Mouse (Mus musculus) megakaryocyte, embryonic 14.5 days (primary cell): ENCODE results near the gene Fam83d. TPM values are rescaled to one million over a fixed set of nuclear protein-coding genes. Genes with fewer than 3 reads are reported as not detected.

Experiments
- H3K27me3 ChIP-seq: replicated peaks from 2 replicates; pipeline ENCODE3; 2012; ENCODE audit warnings: inconsistent platforms
- H3K36me3 ChIP-seq: replicated peaks from 2 replicates; pipeline ENCODE3; 2012; ENCODE audit warnings: low read length, inconsistent platforms, mixed read lengths
- H3K4me1 ChIP-seq: 2 replicates; pipeline ENCODE4 v1.6.1; 2012; ENCODE audit warnings: inconsistent platforms
- H3K4me3 ChIP-seq: replicated peaks from 2 replicates; pipeline ENCODE3; 2012; ENCODE audit warnings: moderate library complexity, mild to moderate bottlenecking, inconsistent platforms
- H3K9me3 ChIP-seq: 2 replicates; pipeline ENCODE4 v1.6.1; 2012; ENCODE audit warnings: inconsistent platforms
- FLI1 ChIP-seq: IDR thresholded peaks from 2 replicates; pipeline ENCODE4 v1.6.1; 2012; ENCODE audit warnings: low read length, inconsistent platforms, mixed read lengths
- GATA1 ChIP-seq: IDR thresholded peaks from 3 replicates; pipeline ENCODE4 v1.6.1; 2012; ENCODE audit warnings: mixed read lengths, low read length, inconsistent platforms, borderline replicate concordance
- polyA plus RNA-seq: library from polyadenylated mRNA; stranded (reverse); fragments of >175 nt; gene quantifications from 2 replicates; pipeline ENCODE4 v1.2.3, GENCODE M21; 2012; ENCODE audit warnings: low replicate concordance; ENCODE audit not compliant: insufficient read depth

The Fam83d gene
- polyA plus RNA-seq: 2.7 and 2.8 TPM in 2 replicates

DNA sequence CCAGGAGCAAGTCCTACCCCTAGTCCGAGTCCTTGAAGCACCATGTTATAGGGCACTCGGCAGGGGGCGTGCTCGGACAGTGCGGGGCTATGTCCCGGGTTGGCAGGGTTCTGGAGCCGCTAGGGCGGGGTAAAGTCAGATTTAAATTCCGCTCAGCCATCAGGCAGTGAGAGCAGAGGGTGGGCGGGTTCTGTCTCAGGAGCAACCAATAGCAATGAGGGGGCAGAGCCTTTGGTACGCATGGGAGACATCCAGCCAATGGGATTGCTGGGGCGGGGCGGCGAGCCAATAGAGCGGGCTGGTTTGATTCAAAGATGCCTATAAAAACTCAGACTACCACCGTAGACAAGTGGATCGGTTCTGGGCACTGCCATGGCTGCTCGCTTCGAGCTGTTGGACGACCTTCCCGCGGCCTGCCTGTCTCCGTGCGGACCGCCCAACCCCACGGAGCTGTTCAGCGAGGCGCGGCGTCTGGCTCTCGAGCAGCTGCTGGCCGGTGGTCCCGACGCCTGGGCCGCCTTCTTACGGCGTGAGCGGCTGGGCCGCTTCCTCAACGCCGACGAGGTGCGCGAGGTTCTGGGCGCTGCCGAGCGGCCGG lies at the start of gene Fam83d:
Gene Fam83d, plus strand, starts transcription at position 352 of the 598 bp plus-strand sequence.
- H3K4me1 ChIP-seq: peaks cover 49% of the 10 kb centered on the region
- H3K4me3 ChIP-seq: peak within 1 kb of the TSS; percentile 94
- H3K36me3 ChIP-seq: peaks cover 15% of the 10 kb centered on the region
- no peaks in the 10 kb centered on the region for H3K9me3 ChIP-seq
- H3K27me3 ChIP-seq: peaks cover 15% of the 10 kb centered on the region
- TF ChIP-seq GATA1 (no peak), FLI1 (no peak)

DNA sequence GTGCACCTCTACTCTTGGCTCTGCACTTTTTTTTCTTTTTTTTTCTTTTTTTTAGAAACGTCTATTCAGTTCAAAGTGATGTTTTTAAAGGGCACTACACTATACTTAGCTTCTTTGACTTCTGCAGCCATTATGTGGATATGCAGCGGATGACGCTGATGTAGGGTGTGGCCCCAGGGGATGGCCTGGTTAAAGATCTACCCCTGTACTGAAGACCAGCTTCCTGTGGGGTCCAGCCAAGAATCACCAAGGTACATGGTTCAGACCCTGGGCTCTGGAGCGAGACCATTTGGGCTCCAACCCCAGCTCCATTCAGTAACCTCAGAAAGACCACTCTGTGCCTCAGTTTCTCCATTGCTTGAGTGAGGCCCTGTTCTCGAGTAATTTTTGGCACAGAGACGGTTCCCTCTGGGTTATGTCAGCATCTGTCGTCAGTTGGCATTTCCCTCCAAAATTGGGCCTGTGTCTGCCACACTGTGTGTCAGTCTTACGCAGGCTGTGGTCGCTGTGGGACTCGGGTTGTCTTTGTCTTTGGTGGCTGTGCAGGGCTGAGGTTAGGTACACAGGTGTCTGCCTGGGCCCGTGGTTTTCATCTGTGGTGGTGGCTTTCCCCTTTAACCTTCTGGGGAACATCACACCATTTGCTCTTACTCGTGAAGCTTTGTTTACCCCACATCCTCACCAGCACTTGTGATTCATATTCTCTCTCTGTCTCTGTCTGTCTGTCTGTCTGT lies 48.9 kb upstream of the Fam83d start:
- H3K9me3 ChIP-seq: no peaks in the 10 kb centered on the region
- peaks cover 83% of the 10 kb centered on the region for H3K27me3 ChIP-seq
- H3K36me3 ChIP-seq: no peaks in the 10 kb centered on the region
- peaks cover 83% of the 10 kb centered on the region for H3K4me1 ChIP-seq
- TF ChIP-seq GATA1: no peak
- TF ChIP-seq FLI1: no peak
- H3K4me3 ChIP-seq: no peak overlapping the region

DNA sequence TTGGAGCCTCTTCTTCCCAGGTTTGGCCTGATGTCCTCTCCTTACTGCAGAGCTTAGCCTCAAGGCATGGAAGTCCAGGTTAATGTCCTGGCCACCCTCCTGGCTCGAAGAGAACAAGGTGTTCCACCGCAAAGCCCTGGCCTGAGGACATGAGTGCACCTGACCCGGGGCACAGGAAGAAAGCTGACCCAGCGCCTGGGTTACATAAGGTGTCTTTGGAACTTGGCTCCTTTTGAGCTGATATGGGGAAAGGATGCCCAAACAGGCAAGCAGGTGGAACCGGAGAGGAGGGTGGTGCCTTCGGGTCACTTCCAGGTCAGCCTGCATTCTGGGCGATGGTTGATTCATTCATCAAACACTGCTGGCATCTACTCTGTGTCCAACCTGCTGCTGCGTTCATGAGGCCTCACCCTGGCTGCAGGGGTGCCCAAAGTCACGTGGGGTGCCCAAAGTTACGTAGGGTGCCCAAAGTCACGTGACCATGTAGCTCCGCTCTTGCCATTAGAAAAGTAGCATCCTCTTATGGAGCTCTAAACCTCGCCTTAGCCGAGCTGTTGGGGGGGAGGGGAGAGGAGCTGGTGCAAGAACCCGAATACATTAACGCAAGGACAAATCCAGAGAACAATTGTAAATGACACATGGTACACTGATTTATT lies 47.0 kb upstream of the Fam83d start:
- Histone ChIP-seq H3K27me3 (peaks cover 72% of the 10 kb centered on the region), H3K36me3 (no peaks in the 10 kb centered on the region), H3K4me1 (peaks cover 73% of the 10 kb centered on the region), H3K9me3 (no peaks in the 10 kb centered on the region), H3K4me3 (no peak overlapping the region)
- no peak for TF ChIP-seq FLI1
- TF ChIP-seq GATA1: no peak

DNA sequence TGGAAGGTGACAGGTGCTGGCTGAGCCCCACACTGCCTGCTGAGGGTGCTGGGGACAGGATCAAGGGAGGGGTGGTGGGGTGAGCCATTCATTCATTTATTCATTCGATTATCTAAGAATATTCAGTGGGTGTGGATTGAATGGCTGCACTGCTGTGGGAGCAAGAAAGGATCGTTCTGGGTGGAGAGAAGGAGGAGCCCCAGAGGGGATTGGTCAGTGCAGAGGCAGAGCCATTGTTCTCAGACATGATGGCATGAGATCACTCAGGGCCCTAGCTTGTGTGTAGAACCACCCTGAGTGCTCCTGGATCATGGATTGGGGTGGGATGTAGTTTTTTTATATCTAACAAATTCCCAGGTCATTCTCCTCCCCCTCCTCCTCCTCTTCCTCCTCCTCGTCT lies 46.4 kb upstream of the Fam83d start:
- H3K4me1 ChIP-seq: peaks cover 66% of the 10 kb centered on the region
- H3K4me3 ChIP-seq: no peak overlapping the region
- no peaks in the 10 kb centered on the region for H3K36me3 ChIP-seq
- H3K9me3 ChIP-seq: no peaks in the 10 kb centered on the region
- TF ChIP-seq GATA1 (no peak), FLI1 (no peak)
- H3K27me3 ChIP-seq: peaks cover 69% of the 10 kb centered on the region

DNA sequence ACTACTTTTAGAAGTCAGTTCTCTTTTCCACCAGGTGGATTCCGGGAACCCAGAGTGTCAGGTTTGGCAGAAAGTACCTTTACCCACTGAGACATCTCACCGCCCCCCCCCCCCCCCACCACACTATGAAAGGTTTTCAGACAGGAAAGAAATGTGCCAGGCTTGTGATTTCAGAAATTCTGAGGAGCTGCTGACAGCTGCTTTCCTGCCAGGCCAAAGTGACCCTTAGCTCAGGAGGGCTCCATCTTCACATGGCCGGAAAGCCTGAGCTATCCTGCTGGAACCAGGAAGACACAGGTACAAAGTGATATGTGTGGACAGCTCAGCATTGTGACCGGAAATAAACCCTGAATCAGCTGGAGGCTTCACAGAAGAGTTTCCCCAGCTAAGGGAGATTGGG lies 45.8 kb upstream of the Fam83d start:
- no peak overlapping the region for H3K4me3 ChIP-seq
- TF ChIP-seq GATA1: no peak
- TF ChIP-seq FLI1: no peak
- H3K27me3 ChIP-seq: peaks cover 70% of the 10 kb centered on the region
- peaks cover 62% of the 10 kb centered on the region for H3K4me1 ChIP-seq
- no peaks in the 10 kb centered on the region for H3K9me3 ChIP-seq
- H3K36me3 ChIP-seq: no peaks in the 10 kb centered on the region

DNA sequence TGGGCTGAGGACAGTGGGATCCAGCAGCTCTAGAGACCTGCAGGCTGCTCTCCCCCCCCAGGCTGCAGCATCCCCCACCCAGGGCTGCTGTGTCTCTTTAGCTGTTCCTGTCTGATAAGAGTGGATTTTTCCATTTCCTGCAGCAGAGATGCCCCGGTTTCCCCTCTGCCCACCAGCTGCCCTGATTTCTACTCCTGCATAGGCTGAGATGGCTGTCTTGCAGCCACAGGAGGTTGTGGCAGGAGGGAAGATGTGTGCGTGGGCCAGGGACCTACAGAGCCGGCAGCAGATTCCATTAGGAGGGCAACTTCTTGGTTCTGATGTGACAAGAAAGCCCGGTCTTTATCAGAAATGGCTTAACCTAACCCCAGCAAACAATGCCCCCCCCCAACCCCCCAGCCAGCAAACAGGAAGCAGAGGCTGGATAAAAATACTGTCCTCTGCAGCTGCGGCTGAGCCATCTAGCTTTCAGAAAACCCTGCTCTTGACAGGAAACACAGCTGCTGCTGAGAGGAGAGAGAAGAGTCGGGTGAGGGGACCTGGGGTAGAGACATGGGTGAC lies 44.8 kb upstream of the Fam83d start:
- Histone ChIP-seq H3K9me3 (no peaks in the 10 kb centered on the region), H3K36me3 (no peaks in the 10 kb centered on the region), H3K4me3 (peak overlapping the region; percentile 69), H3K4me1 (peaks cover 53% of the 10 kb centered on the region), H3K27me3 (peaks cover 68% of the 10 kb centered on the region)
- TF ChIP-seq FLI1: no peak
- no peak for TF ChIP-seq GATA1

DNA sequence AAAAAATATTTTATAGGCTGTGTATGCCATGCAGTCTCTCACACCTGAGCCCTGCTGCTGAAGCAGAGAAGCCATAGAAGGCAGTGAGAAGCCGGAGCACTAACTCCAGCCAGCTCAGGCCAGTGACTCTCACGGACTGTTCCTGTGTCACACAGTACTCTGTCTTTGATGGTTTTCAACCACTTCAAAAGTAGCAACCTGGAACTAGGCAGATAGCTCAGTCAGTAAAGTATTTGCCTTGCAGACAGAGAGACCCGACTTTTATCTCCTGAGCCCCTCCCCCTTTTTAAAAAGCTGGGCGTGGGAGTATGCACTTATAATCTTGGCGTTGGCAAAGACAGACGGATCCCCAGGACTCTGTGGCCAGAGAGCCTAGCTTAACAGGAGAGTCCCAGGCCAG lies 44.1 kb upstream of the Fam83d start:
- H3K9me3 ChIP-seq: no peaks in the 10 kb centered on the region
- no peaks in the 10 kb centered on the region for H3K36me3 ChIP-seq
- H3K4me1 ChIP-seq: peaks cover 45% of the 10 kb centered on the region
- no peak overlapping the region for H3K4me3 ChIP-seq
- TF ChIP-seq FLI1 (no peak), GATA1 (no peak)
- H3K27me3 ChIP-seq: peaks cover 66% of the 10 kb centered on the region

DNA sequence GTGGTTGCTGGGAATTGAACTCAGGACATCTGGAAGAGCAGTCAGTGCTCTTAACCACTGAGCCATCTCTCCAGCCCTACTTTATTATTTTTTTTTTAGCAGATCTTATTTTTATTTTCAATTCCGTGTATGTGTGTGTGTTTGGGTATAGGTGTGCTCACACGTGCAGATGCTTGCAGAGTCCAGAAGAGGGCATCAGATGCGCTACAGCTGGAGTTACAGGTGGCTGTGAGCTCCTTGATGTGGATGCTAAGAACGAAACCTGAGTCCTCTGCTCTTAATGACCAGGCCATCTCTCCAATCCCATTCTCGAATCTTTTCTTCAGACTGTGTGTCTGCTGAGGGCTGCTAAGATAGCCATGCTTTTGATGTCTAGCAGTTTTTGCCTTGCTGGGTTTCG lies 41.6 kb upstream of the Fam83d start:
- H3K36me3 ChIP-seq: no peaks in the 10 kb centered on the region
- peaks cover 35% of the 10 kb centered on the region for H3K4me1 ChIP-seq
- no peak overlapping the region for H3K4me3 ChIP-seq
- no peak for TF ChIP-seq GATA1
- no peak for TF ChIP-seq FLI1
- H3K9me3 ChIP-seq: no peaks in the 10 kb centered on the region
- H3K27me3 ChIP-seq: peaks cover 60% of the 10 kb centered on the region

DNA sequence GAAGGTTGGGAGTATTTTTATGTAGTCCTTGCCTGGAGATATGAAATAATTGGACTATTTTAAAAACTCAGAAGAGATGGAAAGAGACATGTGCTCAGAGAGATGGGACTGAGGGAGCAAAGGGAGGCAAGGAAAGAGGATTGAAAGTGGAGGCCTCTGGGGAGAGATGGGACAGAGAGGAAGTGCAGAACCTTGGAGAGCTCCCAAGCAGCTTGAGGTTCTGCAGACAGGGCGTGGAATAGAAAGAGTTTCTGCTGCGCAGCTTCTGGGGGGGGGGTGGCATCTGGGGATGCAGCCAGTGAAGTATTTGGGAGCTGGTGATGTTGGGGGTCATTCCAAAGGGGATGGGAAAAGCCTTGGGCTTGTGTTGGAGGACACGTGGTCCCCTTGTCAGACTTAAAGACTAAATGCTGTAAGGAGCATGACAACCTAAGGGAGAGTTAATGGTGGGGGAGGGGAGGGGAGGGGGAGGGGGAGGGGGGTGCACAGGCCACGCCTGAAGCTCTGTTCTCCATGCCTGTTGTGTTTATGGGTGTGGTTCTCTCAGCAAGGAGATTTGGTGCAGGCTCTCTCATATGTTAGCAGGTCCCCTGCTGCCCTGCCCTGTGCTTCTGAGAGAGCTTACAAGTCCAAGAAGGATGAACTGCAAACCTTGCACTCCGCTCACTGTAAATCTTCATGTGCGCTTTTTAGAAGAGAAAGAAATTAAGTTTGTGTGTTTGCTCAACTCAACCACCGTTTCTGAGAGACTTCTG lies 39.7 kb upstream of the Fam83d start:
- no peak for TF ChIP-seq GATA1
- TF ChIP-seq FLI1: no peak
- H3K36me3 ChIP-seq: no peaks in the 10 kb centered on the region
- H3K4me3 ChIP-seq: no peak overlapping the region
- H3K9me3 ChIP-seq: no peaks in the 10 kb centered on the region
- H3K4me1 ChIP-seq: peaks cover 29% of the 10 kb centered on the region
- H3K27me3 ChIP-seq: peaks cover 62% of the 10 kb centered on the region
